Comparison of ENCODE assay signal across 15 mouse cellular contexts in genomic region chr19:7342646-7343045, GRCm38 (mm10). TPM values are rescaled to one million over a fixed set of nuclear protein-coding genes. Genes with fewer than 3 reads are reported as not detected.
DNase-seq lines count a peak whose midpoint lies in the region; ATAC-seq lines count a peak whose summit lies in the region.
"Had no signal": no experiment of that assay in that cellular context is flagged by ENCODE, and none has a peak within 500 bp of the region (broad histone marks: within the 10 kb centered on the region; RNA-seq: fewer than 3 reads in every experiment).

No protein-coding gene starts in this region.

- H3K27ac ChIP-seq in hindbrain, embryonic 14.5 days = no peak overlapping the region
- H3K27ac ChIP-seq in hindbrain, embryonic 13.5 days = no peak overlapping the region
- H3K27ac ChIP-seq in midbrain, embryonic 11.5 days (ENCODE audit: low read depth, low read length) = no peak overlapping the region
- H3K27ac ChIP-seq in midbrain, embryonic 15.5 days = no peak overlapping the region
- H3K27ac ChIP-seq in liver, embryonic 13.5 days = peak overlapping the region; percentile 86
- H3K27ac ChIP-seq: embryonic facial prominence, embryonic 13.5 days; midbrain, embryonic 10.5 days had no signal

- H3K4me2 ChIP-seq in hindbrain, embryonic 14.5 days (replicated peaks) = no peak overlapping the region
- H3K4me2 ChIP-seq in hindbrain, embryonic 13.5 days = no peak overlapping the region
- H3K4me2 ChIP-seq in midbrain, embryonic 11.5 days = no peak overlapping the region
- no peak overlapping the region for H3K4me2 ChIP-seq in midbrain, embryonic 15.5 days
- H3K4me2 ChIP-seq in liver, embryonic 13.5 days = peak overlapping the region; percentile 95

- H3K4me1 ChIP-seq in hindbrain, embryonic 14.5 days (replicated peaks; ENCODE audit: control insufficient read depth, insufficient read depth, low read length) = peaks cover 26% of the 10 kb centered on the region
- H3K4me1 ChIP-seq in hindbrain, embryonic 13.5 days (replicated peaks) = peaks cover 35% of the 10 kb centered on the region
- H3K4me1 ChIP-seq in midbrain, embryonic 11.5 days (ENCODE audit: control insufficient read depth, insufficient read depth, low read length) = peaks cover 25% of the 10 kb centered on the region
- H3K4me1 ChIP-seq in midbrain, embryonic 15.5 days = peaks cover 39% of the 10 kb centered on the region
- peaks cover 40% of the 10 kb centered on the region for H3K4me1 ChIP-seq in liver, embryonic 13.5 days (replicated peaks)

- DNase-seq in cerebellum, adult 9-11 months = peak; percentile 39
- DNase-seq in cerebellum, adult 11-12 months = no peak
- no peak for DNase-seq in hindbrain, embryonic 14.5 days (ENCODE audit: low spot score)
- DNase-seq in midbrain, embryonic 11.5 days (ENCODE audit: low spot score, missing footprints) = peak; percentile 74
- no peak for DNase-seq in liver, embryonic 13.5 days
- DNase-seq in urinary bladder, postnatal 10 days (ENCODE audit: low spot score) = no peak
- DNase-seq: cerebellum, adult 8-10 months; kidney, postnatal 10 days; layer of hippocampus, postnatal 36 days; right cerebral cortex, postnatal 4 days had no signal

- H3K9me3 ChIP-seq in hindbrain, embryonic 14.5 days (ENCODE audit: control insufficient read depth, low read length) = no peaks in the 10 kb centered on the region
- no peaks in the 10 kb centered on the region for H3K9me3 ChIP-seq in hindbrain, embryonic 13.5 days
- no peaks in the 10 kb centered on the region for H3K9me3 ChIP-seq in midbrain, embryonic 11.5 days (ENCODE audit: control insufficient read depth, low read length)
- H3K9me3 ChIP-seq in midbrain, embryonic 15.5 days = no peaks in the 10 kb centered on the region
- H3K9me3 ChIP-seq in liver, embryonic 13.5 days (replicated peaks) = no peaks in the 10 kb centered on the region
- H3K9me3 ChIP-seq: embryonic facial prominence, embryonic 13.5 days; hindbrain, embryonic 10.5 days; midbrain, embryonic 10.5 days had no signal

- H3K9ac ChIP-seq in hindbrain, embryonic 14.5 days = peak overlapping the region; percentile 51; the same call in 1 of the 2 replicates
- no peak overlapping the region for H3K9ac ChIP-seq in hindbrain, embryonic 13.5 days
- no peak overlapping the region for H3K9ac ChIP-seq in midbrain, embryonic 11.5 days (ENCODE audit: low read length)
- no peak overlapping the region for H3K9ac ChIP-seq in midbrain, embryonic 15.5 days
- peak overlapping the region; percentile 72; the same call in 1 of the 2 replicates for H3K9ac ChIP-seq in liver, embryonic 13.5 days

- no peaks in the 10 kb centered on the region for H3K27me3 ChIP-seq in hindbrain, embryonic 14.5 days (ENCODE audit: control insufficient read depth, insufficient read depth, low read length)
- no peaks in the 10 kb centered on the region for H3K27me3 ChIP-seq in hindbrain, embryonic 13.5 days
- H3K27me3 ChIP-seq in midbrain, embryonic 11.5 days (ENCODE audit: control insufficient read depth, insufficient read depth, low read length) = no peaks in the 10 kb centered on the region
- H3K27me3 ChIP-seq in midbrain, embryonic 15.5 days (replicated peaks) = no peaks in the 10 kb centered on the region
- H3K27me3 ChIP-seq in liver, embryonic 13.5 days = no peaks in the 10 kb centered on the region
- H3K27me3 ChIP-seq: embryonic facial prominence, embryonic 13.5 days had no signal

- no peak overlapping the region for H3K4me3 ChIP-seq in hindbrain, embryonic 14.5 days (replicated peaks; ENCODE audit: low read length)
- H3K4me3 ChIP-seq in hindbrain, embryonic 13.5 days = no peak overlapping the region
- no peak overlapping the region for H3K4me3 ChIP-seq in midbrain, embryonic 11.5 days (ENCODE audit: low read depth, low read length)
- H3K4me3 ChIP-seq in midbrain, embryonic 15.5 days = no peak overlapping the region
- H3K4me3 ChIP-seq in liver, embryonic 13.5 days (replicated peaks) = 0 out of 2 replicates have a peak overlapping the region, but pooled peaks have one; percentile 94

- no peaks in the 10 kb centered on the region for H3K36me3 ChIP-seq in hindbrain, embryonic 14.5 days (replicated peaks; ENCODE audit: control insufficient read depth, insufficient read depth)
- H3K36me3 ChIP-seq in hindbrain, embryonic 13.5 days = no peaks in the 10 kb centered on the region
- H3K36me3 ChIP-seq in midbrain, embryonic 11.5 days (ENCODE audit: control insufficient read depth, insufficient read depth, low read length) = no peaks in the 10 kb centered on the region
- no peaks in the 10 kb centered on the region for H3K36me3 ChIP-seq in midbrain, embryonic 15.5 days (replicated peaks)
- H3K36me3 ChIP-seq in liver, embryonic 13.5 days = peaks cover 4% of the 10 kb centered on the region
- H3K36me3 ChIP-seq: embryonic facial prominence, embryonic 13.5 days; hindbrain, embryonic 10.5 days had no signal

- WGBS in hindbrain, embryonic 14.5 days = 81% methylated on average over 2 of the region's 2 CpGs
- 69% methylated on average over 2 of the region's 2 CpGs for WGBS in hindbrain, embryonic 13.5 days
- 80% methylated on average over 2 of the region's 2 CpGs for WGBS in midbrain, embryonic 11.5 days
- 78% methylated on average over 2 of the region's 2 CpGs for WGBS in midbrain, embryonic 15.5 days
- WGBS in liver, embryonic 13.5 days (ENCODE audit: insufficient replicate concordance) = 81% methylated on average over 2 of the region's 2 CpGs

- ATAC-seq in hindbrain, embryonic 14.5 days (ENCODE audit: low FRiP score) = no peak
- ATAC-seq in hindbrain, embryonic 13.5 days (ENCODE audit: low FRiP score) = no peak
- no peak for ATAC-seq in midbrain, embryonic 11.5 days (ENCODE audit: low FRiP score)
- no peak for ATAC-seq in midbrain, embryonic 15.5 days (replicated peaks)
- ATAC-seq in liver, embryonic 13.5 days (ENCODE audit: low read depth) = no peak

RNA-seq across cellular contexts. Expression of gene Mark2, which starts 1.0 kb away (rescaled TPM):
- polyA plus RNA-seq in hindbrain, embryonic 14.5 days (2014; fragmentation: Nextera tagmentation; extraction: Ambion mirVana) = 50.7 and 57.6 TPM in 2 replicates
- 40.9 and 42.5 TPM in 2 replicates for polyA plus RNA-seq in hindbrain, embryonic 13.5 days (2015; fragmentation: Nextera tagmentation; extraction: Ambion mirVana)
- 43.0 and 53.9 TPM in 2 replicates for polyA plus RNA-seq in midbrain, embryonic 11.5 days (2014; fragmentation: Nextera tagmentation; extraction: Ambion mirVana)
- 55.5 and 60.2 TPM in 2 replicates for polyA plus RNA-seq in midbrain, embryonic 15.5 days (2015; fragmentation: Nextera tagmentation; extraction: Ambion mirVana)
- polyA plus RNA-seq in liver, embryonic 13.5 days (2015; fragmentation: Nextera tagmentation; extraction: Ambion mirVana) = 17.7 and 21.0 TPM in 2 replicates

RNA-seq across cellular contexts. Expression of gene Spindoc, which starts 40.1 kb away (rescaled TPM):
- 21.8 and 25.8 TPM in 2 replicates for polyA plus RNA-seq in hindbrain, embryonic 14.5 days (2014; fragmentation: Nextera tagmentation; extraction: Ambion mirVana)
- polyA plus RNA-seq in hindbrain, embryonic 13.5 days (2015; fragmentation: Nextera tagmentation; extraction: Ambion mirVana) = 34.0 and 42.7 TPM in 2 replicates
- 23.2 and 25.3 TPM in 2 replicates for polyA plus RNA-seq in midbrain, embryonic 11.5 days (2014; fragmentation: Nextera tagmentation; extraction: Ambion mirVana)
- 35.6 and 40.3 TPM in 2 replicates for polyA plus RNA-seq in midbrain, embryonic 15.5 days (2015; fragmentation: Nextera tagmentation; extraction: Ambion mirVana)
- polyA plus RNA-seq in liver, embryonic 13.5 days (2015; fragmentation: Nextera tagmentation; extraction: Ambion mirVana) = 3.7 and 4.7 TPM in 2 replicates

Comparison
In these comparisons a context has a peak if more than half of its experiments do, and no peak if none do; other contexts are left out.
1. DNase-seq: peak in cerebellum, adult 9-11 months (single experiment) and midbrain, embryonic 11.5 days (single experiment); none in cerebellum, adult 11-12 months (single experiment), hindbrain, embryonic 14.5 days (single experiment), liver, embryonic 13.5 days (single experiment) and urinary bladder, postnatal 10 days (single experiment).
2. H3K9ac ChIP-seq: peak in hindbrain, embryonic 14.5 days (single experiment) and liver, embryonic 13.5 days (single experiment); none in hindbrain, embryonic 13.5 days (single experiment), midbrain, embryonic 11.5 days (single experiment) and midbrain, embryonic 15.5 days (single experiment).